Mouse (Mus musculus): ENCODE measurements around the gene Nmb.

Gene Nmb

GRCm38 (mm10) chr7:80860227-80860626 lies 44.6 kb downstream of the Nmb start:
- DNase-seq (ENCODE audit: low read depth): peak; percentile 74

DNA sequence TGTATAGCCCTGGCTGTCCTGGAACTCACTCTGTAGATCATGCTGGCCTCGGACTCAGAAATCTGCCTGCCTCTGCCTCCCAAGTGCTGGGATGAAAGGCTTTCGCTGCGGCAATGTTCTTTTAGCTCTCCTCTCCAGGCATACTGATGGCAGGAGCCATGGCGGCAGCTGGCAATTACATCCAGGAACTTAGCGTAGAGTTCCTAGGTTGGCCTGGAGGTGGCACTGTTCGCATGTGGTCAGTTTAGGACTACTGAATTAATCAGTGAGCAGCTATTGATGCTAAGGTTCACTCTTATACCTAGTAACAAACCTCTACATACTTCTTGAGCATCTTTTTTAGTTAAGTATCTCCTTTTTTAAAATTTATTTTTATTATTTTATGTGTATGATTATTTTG lies 47.7 kb downstream of the Nmb start:
- DNase-seq (ENCODE audit: low read depth): peak; percentile 60

DNA sequence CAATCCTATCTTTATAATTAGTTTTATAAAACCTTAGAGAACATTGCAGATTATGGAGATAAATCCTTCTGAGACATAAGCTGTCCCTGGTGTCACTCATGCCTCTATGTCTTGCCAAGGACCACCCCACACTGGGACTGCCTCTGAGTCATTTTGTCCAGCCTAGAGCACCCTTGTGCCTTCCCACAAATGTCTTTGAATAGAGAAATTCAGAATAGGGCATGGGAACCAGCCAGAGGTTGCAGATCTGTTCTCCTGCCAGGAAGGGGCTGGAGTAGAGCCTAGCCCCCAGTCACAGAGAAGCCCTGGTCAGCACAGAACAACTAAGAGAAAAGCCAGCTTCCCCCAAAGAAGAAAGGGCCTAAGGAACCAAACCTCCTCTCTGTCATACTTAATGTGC lies 49.6 kb downstream of the Nmb start:
- DNase-seq (ENCODE audit: low read depth): no peak

DNA sequence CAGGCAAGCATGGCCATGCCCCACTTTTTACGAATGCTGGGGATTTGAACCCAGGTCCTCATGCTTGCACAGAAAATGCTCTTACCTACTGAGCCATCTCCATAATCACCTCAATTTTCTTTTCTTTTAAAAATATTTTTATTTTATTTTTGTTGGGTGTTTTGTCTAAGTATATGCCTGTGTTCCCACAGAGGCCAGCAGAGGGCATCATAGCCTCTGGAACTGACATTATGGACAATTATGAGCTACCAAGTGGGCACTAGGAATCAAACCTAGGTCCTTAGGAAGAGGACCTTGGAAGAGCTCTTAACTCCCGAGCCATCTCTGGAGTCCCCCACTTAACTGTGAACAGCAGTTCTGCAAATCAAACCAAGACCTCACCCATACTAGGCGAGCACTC lies 51.7 kb downstream of the Nmb start:
- no peak for DNase-seq (ENCODE audit: low read depth)

Measured in c-Kit-positive CD71-positive TER-119-negative erythroid progenitor cells, embryonic 14.5 days (primary cell).